Mouse (Mus musculus): ENCODE results near the gene Ccdc36.

Gene Ccdc36

DNA sequence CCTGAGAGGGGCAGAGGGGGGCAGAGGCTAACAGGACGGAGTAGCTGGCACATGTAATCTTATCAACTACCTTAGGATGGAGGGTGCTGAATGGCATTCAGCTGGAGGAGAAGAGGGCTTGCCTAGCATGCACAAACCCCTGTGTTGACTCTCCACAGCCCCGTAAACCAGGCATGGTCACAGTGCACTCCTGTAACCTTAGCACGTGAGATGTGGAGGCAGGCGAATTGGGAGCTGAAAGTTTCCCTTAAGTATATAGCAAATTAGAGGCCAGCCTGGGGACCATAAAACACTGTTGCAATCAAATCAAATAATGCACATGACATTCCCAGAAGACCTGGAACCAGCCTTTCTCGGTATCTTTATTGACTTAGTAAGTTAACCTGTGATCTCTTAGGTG is 49.5 kb downstream of the Ccdc36 start:
- ATAC-seq (ENCODE audit: low TSS enrichment): no peak

GRCm38 (mm10) chr9:108378234-108378633 is 50.0 kb downstream of the Ccdc36 start:
- ATAC-seq (ENCODE audit: low TSS enrichment): no peak

All from frontal cortex, adult (tissue).